Mouse (Mus musculus) E14TG2a.4 (cell line): ENCODE data around the gene Aldh1a3.

Experiments
- CTCF ChIP-seq: conservative IDR thresholded peaks from 2 replicates; pipeline ENCODE4 v1.5.1; 2014; ENCODE audit warnings: low read length
- NANOG ChIP-seq: IDR thresholded peaks from 2 replicates; pipeline ENCODE4 v1.6.1; 2014; ENCODE audit warnings: borderline replicate concordance, low read length, mixed read lengths
- POU5F1 ChIP-seq: IDR thresholded peaks from 2 replicates; pipeline ENCODE4 v1.6.1; 2014; ENCODE audit warnings: low read length, borderline replicate concordance

- TF ChIP-seq CTCF (no peak), NANOG (no peak), POU5F1 (no peak)
These were observed 41.5 kb downstream of the Aldh1a3 start for GRCm38 (mm10) chr7:66385826-66386225.
